Mouse (Mus musculus) cortical plate, adult 2 months (tissue): ENCODE data around the gene Slc29a4.

Experiments used
- CTCF ChIP-seq: fragments of 200-500 bp; IDR thresholded peaks from 2 replicates; pipeline ENCODE4 v1.5.1; 2011; ENCODE audit warnings: mild to moderate bottlenecking, control low read depth, low read length; ENCODE audit not compliant: insufficient read depth; ENCODE audit errors: extremely low read depth
- POLR2A ChIP-seq: fragments of 200-500 bp; IDR thresholded peaks from 2 replicates; pipeline ENCODE4 v1.6.1; 2011; ENCODE audit warnings: mild to moderate bottlenecking, low read length, control low read depth; ENCODE audit not compliant: insufficient read depth; ENCODE audit errors: extremely low read depth

DNA sequence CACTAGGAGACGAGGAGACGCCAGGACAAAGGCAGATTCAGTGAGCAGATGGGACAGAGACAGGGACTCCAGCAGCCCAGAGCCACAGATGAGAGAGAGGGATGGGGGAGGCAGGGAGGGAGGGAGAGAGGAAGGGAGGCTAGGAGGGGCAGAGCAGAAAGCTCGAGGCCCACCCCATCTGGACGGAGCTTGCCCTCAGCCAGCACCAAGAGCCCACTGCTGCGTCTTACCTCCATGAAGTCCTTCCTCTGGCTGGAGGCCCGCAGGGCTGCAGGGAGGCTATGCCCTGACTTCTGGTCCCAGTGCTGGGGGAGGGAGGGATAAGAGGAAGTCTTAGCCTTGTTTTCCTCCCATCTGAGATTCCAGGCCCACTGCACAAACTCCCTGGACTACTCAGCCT lies 34.4 kb downstream of the Slc29a4 start:
- no peak for TF ChIP-seq CTCF
- TF ChIP-seq POLR2A = no peak
